Mouse (Mus musculus): ENCODE measurements around the gene Pax9. TPM values are rescaled to one million over a fixed set of nuclear protein-coding genes. Genes with fewer than 3 reads are reported as not detected.

Gene Pax9
- total RNA-seq, 2 experiments from 2014 or later = 0.12 TPM; not detected in 1

DNA sequence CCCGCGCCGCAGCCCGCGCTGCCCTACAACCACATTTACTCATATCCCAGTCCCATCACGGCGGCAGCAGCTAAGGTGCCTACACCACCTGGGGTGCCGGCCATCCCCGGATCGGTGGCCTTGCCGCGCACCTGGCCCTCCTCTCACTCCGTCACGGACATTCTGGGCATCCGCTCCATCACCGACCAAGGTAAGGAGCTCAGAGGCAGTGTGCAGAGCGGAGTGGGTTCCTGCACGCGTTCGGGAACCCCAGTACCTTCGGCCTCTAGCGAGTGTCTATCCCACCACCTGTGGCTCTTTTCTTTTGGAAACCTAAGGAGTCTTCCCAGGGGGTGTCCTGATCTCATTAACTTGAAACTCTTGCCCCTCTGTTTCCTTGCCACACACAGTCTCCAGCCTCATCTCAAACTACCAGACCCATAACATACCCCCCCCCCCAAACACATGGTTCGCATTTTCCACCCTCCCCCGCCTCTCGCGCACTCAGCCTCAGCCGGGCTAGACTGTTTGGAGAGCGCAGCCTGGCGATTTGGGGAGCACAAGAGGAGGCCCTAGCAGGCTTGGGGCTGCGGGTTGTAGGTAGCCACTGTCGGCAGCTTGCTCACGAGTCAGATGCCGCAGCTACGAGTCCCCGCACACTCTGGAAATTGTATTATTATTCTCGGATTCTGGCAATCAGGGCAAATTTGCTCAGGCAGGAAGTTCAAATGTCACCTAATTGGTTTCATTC lies 5.6 kb downstream of the Pax9 start:
- intact Hi-C loops (cut with DNase I) = no loop called here
- DNase-seq = no peak

DNA sequence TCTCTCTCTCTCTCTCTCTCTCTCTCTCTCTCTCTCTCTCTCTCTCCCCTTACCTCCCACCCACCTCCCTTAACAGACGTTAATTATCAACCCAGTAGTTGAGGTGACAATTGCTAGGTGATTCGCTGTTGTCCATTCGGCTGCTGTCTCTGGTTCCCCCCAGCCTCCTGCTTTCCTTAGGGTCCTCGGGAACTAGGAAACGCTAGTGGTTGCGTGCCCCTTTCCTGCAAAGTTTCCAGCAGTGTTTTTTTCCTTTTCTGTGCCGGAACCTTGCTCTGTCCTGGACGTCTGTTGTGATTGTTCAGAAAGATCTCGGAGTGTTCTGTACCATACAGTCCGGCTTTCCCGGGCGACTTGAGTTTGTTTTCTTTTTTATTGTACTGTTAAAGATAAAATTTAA lies 6.2 kb downstream of the Pax9 start:
- no peak for DNase-seq
- intact Hi-C loops (cut with DNase I) = no loop called here

DNA sequence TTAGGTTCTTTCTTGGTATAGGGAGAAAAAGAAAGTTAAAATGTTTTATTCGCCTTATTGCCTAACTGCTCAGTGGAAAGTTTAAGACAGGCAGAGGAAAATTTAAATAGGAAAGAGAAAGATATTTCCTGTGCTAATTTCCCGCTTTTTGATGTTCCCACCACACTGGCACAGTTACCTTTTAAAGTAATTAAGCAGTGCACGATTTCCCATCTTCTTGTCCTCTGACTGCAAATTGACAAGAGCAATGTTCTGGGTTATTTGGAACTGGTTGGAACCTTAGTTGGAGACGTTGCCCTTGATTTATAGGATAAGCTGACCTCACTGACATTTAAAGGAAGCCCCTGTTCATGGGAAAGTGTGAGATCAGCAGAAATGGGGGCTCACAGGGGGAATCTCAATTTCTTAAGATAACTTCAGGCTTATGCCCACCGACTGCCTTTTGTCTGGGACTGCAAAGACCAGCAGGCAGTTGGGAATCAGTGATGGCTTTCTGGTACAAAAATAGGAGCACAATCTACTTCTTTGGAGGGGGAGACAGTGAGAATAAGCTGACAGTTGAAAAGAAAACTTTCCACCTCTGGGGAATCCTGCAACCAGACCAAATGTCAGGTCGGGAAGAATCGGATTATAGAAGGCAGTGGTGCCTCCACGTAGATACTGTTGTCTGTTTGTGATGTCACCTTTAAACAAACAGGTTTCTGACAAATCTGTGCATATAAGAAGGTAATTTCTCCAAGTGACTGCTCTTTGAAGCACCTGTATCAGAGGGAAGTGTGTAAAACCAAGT lies 6.8 kb downstream of the Pax9 start:
- DNase-seq = no peak
- intact Hi-C loops (cut with DNase I) = no loop called here

DNA sequence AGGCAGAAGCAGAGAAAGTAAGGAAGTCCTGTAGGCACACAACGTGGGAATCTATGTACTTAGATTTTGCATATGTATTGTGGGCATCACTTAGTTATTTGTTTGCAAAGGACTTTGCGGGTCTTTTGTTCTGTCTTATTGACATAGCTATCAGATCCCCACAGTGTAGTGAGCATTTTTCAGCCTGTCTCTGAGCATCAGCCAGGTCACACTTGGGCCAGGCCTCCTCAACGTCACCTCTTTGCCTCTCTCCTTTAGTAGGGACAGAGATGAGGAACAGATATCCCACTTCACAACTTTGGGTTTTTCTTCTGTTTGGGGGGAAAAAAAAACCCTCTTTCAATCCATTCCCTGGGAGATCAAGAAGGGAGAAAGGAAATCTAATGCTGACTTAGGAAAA lies 7.8 kb downstream of the Pax9 start:
- intact Hi-C loops (cut with DNase I) = no loop called here
- DNase-seq = no peak

DNA sequence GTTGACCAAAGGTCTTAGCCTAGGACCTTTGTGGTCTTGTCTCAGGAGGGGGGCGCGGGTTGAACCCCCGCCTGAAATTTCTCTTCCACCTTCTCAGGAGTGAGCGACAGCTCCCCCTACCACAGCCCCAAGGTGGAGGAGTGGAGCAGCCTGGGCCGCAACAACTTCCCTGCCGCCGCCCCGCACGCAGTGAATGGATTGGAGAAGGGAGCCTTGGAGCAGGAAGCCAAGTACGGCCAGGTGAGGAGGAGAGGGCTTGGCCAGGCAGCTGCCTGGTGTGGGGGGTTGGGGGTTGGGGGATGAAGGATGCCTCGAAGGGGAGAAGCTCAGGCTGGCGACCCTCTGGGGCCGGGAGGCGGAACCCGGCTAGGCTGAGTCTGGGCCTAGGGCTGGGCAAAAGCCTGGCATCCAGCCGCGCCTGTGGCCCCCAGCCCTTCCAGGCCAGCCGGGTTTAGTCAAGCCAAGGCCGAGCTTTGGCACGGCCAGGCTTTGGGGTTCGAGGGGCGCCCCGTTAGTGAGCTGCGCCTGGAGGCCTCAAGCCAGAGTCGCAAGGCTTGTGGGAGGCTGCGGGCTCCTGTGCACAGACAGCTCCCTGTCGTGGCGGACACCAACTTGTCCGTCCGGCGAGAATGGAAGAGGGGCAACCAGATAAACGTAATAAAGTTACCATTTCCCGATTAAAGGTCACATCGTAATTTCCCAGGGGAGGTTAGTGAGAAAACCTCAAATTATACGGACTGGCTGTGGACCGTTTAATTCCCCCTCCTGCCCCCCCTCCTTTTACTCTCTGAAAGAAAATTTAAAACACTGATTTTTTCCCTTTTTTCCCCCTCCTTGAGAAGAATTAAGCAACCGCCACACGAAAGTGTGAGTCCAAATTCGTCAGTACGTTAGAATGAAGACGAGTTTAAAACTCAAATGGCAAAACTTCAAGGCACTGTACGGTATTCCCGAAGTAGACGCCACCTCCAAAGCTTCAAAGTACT lies 8.6 kb downstream of the Pax9 start:
- intact Hi-C loops (cut with DNase I) = no loop called here
- DNase-seq = no peak

DNA sequence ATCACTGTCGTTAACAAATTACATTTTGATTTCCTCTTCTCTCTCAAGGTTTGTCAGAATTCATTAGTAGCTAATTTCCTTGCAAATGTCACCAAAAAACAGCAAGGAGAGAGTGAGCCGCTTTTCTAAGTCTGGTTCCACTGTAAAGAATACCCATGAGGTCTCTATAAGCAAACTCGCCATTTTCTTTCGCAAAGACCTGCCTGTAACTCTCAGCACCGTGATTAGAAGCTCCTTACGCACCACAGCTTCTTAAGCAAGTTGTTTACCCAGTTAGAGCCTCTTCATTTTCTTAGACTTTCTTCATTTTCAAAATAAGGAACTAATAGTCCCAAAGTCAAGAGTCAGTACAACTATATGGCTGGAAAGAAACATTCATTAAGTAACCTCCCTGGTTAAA lies 9.4 kb downstream of the Pax9 start:
- DNase-seq = no peak
- intact Hi-C loops (cut with DNase I) = no loop called here

DNA sequence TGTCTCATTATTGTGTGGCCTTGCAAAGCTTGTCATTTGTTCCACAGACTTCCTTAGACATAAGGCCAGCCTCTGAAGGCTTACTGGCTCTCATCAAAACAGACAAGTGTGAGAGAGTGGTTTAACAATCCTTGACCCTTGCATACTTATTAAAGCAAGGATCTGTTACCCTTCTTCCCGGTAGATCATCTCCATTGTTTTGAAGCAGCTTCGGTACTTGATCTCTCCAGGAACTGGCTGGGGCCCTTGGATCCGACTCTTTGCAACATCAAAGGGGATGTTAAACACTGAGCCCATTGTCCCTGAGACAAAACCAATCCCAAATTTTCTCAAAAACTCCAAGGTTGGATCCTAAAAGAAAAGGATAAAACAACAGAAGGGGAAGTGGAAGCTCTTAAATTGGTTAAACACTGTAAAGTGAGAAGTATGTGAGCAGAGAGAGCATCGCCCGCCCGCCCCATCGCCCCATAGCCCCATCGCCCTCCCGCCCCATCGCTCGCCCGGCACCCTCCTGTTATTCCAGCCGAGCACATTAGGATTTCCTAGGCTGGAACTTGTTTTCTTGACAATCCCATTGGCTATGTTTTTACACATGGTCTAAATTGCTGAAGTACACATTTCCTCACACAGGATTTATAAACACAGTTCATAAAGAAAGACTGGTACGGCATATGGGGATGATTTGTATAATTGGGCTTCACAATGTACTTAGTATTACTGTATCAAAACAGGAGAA lies 26.6 kb downstream of the Pax9 start:
- DNase-seq = no peak
- intact Hi-C loops (cut with DNase I) = no loop called here

DNA sequence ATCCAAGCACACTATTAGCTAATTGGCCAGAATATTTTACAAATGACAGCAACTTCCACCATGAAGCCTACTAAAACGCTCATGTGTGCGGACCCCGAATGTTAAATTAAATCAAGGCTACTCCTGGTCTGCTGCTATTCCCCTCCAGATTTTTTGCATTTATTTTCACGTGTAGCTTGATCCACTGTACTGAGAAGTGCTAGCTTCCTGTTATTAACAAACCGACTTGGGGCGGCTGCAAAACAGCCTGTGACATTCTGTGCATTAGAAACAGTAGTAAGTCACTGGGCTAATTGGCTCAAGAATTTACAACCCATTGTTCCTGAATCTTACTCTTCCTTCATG lies 27.1 kb downstream of the Pax9 start:
- intact Hi-C loops (cut with DNase I) = no loop called here
- DNase-seq = no peak

DNA sequence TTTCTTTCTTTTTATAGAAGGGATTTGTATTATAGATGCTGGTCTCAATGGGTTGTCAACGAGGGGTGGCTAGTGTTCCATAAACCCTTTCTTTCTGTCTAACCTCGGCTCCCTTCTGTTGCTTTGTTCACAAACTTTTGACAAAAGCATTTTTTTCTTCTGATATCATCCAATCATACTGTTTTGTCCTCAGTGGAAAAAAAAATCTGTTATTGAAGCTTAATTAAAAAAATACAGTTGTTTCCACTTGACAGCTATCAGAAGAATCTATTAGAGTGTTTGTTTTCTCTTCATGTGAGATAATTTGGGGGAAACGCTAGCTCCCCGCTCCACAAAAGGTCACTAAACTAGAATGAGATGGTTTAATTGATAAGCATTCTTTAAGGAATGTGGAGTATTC lies 36.1 kb downstream of the Pax9 start:
- DNase-seq = no peak
- intact Hi-C loops (cut with DNase I) = no loop called here

DNA sequence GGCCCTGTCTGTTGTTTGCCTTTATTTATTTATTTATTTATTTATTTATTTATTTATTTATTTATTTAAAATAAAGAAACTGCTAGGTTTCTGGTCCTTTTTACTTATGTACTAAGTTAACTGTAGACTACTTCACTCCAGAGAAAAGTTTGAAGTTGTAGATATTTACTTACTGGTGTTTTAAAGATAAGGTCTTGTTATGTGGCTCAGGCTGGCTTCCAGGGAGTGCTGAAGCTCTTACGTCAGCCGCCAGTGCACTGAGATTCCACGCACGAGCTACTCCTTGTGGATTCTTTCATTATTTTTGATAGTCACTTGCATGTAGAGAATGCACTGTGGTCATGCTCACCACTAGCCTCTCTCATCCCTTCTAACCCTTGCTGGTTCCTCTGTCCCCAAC lies 45.5 kb downstream of the Pax9 start:
- intact Hi-C loops (cut with DNase I) = no loop called here
- DNase-seq = no peak

Other genes with a start within 250 kb of the Pax9 start
- not detected for gene Nkx2-1, start 154.9 kb upstream of the Pax9 start, total RNA-seq (2021)
- not detected for gene Nkx2-9, start 78.5 kb upstream of the Pax9 start, total RNA-seq (2021)